Mouse (Mus musculus) cerebellum, adult 9-11 months (tissue): ENCODE results near the gene Nek5.

Source experiments
- DNase-seq: peaks from one replicate; pipeline ENCODE4 v3.0.0; 2022

The Nek5 gene

DNA sequence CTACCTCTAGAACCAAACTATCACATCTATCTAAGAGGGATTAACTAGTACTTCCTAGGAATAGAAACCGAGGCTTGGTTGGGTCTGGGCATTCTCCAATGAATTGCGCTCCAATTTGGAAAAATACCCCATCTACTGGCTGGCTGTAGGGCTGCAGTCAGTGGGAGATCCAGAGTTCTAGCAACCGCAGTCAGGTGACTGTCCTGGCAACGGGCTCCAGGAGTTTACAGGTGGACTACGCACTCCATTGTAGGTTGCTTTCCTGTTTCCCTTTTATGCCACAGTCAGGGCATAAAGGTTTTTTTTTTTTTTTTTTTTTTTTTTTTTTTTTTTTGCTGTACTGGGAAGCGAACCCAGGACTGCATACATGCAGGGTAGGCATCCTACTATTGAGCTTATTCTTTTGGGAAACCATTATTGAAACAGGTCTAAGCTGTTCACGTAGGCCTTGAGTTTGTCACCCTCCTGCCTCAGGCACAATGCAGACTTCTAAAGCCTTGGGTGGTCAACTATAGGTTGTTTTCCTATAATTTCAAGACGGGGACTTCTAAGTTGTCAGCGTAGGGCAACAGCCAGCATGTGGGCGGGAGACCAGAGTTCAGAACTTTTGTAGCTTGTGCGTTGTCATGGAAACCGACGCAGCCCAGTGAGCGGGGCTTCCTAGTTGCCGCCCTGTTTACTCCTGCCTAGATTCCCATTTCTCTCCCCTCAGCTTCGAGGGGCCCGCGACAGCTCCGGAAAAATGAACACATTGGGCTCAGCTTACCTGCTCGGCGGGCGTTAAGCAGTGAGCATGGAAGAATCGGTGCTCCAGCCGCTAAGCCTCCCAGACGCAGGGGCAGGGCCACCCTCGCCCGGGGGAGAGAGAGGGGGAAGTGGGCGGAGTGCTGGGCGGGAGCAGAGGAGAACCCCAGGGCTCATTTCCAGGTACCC is at the start of gene Nek5:
Gene Nek5, minus strand, starts transcription at position 834 of the 933 bp plus-strand sequence.
- DNase-seq, result no peak

DNA sequence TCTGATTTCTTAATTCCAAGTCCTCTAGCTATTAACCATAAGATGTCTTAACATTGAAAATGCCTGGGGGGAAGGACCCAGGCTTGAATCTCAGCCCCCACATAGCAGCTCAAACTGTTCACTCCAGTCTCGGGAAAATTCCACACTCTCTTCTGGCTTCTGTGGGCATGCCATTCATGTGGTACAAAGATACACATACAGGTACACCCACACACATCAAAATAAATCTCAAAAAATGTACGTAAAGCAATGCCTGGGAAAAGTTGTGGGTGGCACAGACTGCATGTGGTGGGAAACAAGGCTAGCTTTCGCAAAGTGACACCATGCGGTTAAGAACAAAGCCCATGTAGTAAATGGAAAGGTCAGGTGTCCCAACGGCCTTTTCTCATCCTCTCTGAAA is 44.3 kb upstream of the Nek5 start:
- DNase-seq, result no peak

DNA sequence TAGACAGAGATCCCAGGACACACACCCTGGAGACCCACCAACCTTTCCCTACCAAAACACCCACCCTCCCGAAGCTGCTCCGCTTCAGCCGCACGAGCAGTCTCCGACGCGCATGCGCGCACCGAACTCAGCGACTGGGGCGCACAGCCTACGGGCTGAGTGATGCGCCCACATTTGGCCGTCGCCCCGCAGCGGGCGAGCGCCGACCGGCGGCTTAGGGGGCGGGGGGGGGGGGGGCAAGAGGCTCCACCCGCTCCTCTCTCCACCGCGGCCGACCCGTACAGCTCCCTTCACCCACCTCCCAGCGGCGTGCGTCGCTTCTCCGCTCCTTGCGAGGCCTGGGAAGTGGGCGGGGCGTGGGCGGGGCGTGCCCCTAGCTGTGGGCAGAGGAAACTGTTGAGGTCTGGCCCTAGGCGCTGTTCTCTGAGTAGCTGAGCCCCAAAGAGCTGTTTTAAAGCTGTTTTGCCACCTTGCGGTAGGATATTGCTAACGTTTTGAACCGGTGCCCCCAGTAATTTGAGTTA is 41.3 kb upstream of the Nek5 start, which contains the start of gene Nek3:
Gene Nek3, minus strand, starts transcription at position 356 of the 524 bp plus-strand sequence.
- DNase-seq, result peak; percentile 89

DNA sequence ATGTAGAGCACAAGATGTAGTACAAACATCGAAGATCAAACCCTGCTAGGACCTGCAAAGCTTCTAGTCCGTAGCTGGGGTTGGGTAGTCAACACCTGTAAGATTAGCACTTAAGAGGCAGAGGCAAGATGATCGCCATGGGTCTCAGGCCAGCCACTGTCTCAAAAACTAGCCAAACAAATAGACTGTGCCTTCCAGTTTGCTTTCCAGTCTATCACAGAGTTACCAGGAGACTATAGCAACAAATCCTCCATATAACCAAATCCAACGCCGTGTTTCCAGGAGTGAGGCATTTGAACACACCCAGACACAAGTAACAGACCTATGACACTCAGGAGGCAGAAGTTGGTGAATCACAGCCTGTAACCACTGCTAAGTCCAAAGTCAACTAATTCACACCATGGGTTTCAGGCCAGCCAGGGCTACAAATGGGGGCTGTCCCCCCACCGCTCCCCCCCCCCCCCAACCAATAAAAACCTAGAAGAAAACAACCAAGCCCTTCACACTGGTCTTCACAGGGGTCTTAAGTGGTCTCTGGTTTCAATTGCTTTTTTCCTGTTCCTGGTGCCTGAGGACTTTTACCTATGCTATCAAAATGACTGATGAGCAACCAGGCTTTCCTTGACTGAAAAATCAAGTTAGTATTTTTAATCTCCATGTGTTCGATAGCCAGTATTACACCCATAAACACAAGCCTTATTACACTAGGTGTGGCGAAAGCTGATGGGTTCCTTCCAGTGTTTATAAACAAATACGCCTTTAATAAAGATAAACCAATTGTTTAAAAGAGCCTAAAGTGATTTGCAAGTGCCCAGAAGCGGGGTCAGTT is 40.6 kb upstream of the Nek5 start:
- DNase-seq, result no peak

DNA sequence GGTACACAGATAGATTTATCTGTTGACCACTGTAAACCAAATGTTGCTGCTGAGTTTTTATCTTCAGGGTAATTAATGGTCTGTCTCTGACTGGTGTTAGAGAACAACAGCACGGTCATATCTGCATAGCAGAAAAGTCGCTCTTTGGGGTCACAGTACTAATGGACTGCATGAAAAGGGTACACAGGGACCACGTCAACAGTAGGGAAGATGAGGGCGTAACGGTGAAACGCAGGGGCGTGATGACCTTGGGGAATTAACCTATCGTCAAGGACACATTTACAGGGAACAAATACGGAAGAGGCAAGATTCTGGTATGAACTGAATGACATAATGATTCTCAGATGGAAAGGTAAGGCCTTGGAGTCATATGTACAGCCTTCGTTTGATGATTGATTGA is 39.6 kb upstream of the Nek5 start:
- no peak for DNase-seq

DNA sequence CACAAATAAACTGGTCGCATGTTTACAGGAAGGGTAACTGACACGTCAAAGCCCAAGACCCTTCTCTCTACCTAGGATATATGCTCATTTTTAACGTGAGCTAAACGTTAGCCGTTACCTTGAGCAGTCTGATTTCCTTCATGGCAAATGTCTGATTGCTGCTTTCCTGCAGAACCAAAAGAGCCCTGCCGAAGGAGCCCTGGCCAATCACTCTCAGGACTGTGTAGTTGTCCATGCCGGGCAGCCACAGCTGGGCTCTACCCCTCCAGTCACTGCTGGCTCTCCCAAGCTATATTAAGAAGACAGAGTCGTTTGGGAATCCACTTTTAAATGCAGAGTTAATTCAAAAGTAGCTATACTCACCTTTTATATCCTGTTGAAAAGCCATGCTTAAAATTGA is 37.4 kb upstream of the Nek5 start:
- DNase-seq, result no peak

DNA sequence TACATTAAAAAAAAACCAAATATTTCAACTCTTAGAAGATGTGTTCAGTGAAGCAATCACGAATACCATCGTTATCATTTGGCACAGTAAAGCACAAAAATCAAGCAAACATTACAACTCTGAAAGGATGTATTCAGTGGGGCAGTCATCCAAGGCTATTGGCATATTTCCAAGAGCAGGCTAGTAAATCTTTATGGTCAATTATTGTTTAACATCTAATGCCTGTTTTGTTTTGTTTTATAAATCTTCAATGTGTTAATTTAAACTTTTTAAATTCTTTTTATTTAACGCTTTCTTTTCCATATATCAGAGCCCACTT is 25.5 kb upstream of the Nek5 start:
- no peak for DNase-seq

DNA sequence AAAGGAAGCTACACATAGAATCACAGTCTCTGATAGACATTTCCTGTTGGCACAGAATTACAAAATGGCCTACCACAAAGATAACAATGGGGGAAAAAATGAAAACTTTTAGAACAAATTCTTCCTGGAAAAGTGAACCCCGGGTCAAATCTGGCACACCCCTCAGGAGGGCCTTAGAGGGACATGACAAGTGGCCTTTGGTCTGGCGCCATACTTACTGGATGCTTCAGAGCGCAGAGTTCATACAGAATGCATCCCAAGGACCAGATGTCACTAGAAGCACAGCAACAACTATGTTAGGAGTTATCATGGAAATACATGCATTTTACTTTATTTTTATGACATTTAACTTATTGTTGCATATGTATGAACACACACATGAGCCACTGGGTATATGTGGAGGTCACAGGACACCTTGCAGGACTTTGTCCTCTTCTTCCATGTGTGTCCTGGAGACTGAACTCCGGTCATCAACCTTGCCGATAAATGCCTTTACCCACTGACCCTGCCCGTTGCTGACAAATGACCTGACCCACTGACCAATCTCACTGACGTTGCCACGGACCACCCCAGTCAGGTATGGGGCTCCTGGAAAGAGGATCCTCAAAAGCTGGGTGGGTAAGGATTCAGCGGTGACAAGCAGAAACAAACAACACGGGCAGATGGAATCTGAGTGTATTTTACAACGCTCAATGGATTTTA is 24.9 kb upstream of the Nek5 start:
- DNase-seq, result no peak

DNA sequence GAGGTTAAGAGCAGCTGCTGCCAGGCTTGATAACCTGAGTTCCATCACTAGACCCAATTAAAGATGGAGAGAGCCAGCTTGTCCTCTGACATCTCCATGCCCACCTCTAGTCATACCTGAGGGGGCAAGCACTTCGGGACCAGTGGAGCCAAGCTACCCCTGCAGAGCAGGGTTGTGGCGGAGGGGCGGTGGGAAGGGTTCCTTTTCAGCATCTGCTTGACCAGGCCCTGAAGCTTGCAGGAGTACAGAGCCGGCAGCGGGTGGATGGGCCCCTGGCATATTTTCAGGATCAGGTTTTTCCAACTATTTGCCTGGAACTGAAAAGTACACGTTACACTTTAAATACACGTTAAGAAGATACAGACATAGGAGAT is 23.5 kb upstream of the Nek5 start:
- no peak for DNase-seq

DNA sequence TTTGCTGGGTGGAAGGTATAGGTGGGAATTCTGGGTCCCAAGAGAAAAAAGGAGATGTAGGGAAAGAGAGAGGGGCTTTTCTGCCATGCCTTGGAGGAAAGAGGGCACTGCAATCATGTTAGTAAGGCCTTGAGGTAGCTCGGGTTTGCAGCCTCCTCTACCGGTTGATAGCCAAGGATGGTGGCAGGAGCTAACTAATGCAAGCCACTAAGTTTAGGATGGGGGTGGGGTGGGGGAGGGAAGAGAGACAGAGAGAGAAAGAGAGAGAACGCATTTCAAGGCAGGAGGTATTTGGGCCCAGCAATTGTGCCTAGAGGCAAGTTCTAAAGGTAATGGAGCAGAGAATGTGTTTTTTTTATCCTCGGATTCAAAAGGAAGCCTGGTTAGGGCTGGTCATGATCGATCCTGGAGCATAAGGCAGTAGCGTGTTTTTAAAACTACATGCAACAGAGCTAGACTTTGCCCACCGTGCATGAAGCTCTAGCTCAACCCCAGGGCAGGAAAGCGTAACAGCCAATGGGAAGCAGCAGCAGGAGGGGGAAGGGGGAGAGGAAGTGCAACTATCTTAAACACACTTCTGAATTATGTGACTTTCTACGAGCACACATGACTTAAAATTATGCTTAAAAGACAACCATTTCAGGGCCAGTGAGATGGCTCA is 23.0 kb upstream of the Nek5 start:
- no peak for DNase-seq

DNA sequence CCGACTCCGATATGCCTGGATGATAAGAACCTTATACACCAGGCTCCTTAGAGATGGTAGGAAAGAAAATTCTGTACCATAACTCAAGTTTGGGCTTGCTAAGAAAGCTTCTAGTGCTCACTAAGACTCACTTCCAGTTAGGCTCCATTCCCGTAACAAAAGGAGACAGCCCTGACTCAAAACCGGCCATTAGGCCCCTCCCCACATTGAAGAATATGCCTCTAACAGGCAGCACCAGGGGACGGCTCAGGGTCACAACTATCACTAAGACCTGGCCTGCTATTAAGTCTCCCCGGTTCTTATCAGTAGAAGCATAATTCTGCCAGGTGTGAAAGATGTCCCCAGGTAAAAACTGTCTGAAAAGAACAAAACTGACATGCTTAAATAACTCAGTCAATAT is 21.0 kb upstream of the Nek5 start:
- DNase-seq, result no peak

DNA sequence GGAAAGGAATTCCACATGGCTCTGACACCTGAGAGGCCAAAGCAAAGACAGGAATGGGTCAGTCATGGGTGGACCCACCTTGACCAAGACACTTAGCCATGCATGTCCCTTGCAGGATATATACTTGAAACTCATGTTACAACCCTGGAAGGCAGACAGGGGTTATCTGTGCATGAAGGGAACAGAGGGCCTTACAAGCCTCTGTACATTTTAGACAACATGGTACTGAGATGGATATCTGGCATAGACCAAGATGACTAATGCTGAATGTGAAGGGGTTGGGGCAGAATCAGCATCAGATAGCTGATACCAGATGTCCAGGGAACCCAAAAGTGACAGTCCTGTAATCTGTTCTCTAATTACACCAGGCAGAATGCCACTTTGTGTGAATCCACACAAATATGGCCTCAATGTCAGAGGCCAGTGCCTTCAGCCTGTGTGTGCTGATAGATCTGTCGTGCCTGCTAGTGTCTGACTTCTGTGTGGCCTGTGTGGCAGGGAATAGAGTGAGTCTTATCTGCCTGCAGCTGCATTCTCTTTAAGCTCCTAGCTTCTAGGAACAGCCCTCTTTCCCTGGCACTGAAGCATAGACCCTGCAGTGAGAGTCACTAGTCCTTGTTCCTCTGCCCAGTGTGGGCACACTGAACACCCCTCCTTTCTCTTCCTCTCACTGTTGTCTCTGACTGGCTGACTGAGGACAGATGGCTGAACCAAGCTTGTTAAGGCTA is 19.1 kb upstream of the Nek5 start:
- no peak for DNase-seq

DNA sequence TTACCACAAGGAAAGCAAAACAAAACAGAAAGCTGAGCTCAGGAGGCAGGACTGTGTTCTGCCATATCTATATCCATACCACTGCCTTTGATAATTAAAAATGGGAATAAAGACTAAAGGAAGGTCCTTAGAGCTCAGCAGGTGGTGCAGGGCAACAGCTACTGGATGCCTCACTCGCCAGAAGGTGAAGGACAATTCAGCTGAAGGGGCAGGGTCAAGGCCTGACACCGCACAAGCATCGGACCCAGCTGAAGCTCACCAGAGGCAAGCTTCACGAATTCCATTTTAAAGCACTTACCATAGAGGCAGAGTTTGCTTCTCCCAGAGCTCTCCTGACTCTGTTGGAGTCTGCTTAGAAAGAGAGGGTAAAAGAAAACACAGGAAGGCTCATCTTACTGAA is 17.7 kb upstream of the Nek5 start:
- no peak for DNase-seq

DNA sequence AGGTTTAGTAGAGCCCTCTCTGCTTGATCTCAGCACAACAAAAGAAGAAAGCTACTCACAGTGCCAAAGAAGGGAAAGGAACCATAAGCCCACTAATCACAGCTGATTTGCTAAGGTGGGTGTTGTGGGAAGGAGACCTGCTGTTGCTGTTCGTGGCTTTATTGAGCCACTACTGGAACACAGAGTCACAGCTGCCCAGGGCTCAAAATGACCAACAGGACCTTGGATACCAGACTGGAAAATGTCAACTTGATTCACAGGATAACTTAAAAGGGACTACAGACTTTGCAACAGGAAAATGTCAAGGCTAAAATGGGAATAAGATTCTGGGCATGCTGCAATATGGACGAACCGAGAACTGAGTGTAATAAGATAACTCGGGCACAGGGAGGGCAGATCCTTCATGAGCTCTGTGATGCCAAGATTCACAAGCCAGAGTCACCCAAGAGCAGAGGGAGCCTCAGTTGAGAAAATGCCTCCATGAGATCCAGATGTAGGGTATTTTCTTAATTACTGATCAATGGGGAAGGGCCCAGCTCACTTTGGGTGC is 17.1 kb upstream of the Nek5 start:
- no peak for DNase-seq

DNA sequence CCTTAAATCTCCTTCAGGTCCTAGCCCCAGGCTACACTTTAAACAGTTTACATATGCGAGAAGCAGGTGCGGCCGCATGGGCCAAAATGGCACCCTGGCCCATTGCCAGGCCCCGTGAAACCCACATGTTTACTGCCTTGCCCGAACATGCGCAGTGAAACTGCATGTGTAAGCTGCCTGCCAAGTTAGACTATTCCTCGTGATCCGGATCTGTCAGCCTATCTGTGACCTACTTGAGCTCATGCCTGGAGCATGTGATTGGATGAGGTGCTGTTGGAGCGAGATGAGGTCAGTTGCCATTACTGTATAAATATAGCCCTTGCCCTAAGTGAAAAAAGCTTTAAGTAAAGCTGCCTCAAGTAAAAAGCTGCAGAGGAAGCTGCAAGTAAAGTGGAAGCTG is 11.6 kb upstream of the Nek5 start:
- DNase-seq, result peak; percentile 69

DNA sequence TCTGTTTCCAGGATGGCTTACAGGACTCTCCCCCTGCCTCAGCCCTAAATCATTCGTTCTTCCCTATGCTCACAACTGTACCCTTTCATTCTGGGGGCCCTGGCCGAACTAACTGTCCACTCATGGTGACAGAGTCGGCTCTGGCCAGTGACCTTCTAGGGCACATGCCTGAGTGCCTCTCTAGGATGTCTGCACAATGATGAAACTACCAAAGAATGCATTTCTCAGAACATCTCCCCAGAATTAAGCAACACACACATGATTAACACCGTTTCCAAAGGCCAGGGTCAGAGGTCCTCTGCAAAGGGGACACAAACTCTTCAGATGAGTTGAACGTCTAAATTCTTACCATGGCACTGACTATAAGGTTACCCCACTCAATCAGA is 9.9 kb upstream of the Nek5 start:
- DNase-seq, result no peak

DNA sequence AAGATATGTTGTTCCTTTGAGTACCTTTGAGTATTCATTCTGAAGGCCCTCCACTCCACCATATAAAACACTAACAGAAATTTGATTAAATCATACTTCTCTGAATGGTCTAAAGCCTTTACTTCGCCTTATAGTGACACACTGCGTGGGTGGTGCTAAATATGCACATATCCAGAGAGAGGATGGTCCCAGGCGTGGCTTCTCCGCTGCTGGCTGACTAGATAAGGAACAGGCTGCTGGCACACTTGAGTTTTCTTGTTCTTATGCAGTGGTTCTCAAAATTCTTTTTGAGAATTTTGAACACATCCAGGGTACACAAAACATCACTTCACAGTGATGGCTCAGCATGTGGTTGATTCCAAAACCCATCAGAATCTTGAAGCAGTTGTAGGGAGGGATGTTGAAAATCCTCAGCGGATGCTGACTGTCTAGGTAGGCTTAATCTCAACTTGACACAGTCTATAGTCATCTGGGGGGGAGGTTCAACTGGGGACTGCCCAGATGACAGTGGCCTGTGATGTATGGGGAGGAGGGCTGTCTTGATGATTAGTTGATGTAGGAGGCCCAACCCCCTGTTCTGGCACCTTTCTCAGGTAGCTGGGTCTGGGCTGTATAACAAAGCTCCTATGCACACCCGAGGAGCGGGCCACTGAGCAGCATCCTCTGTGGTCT is 9.4 kb upstream of the Nek5 start:
- no peak for DNase-seq

DNA sequence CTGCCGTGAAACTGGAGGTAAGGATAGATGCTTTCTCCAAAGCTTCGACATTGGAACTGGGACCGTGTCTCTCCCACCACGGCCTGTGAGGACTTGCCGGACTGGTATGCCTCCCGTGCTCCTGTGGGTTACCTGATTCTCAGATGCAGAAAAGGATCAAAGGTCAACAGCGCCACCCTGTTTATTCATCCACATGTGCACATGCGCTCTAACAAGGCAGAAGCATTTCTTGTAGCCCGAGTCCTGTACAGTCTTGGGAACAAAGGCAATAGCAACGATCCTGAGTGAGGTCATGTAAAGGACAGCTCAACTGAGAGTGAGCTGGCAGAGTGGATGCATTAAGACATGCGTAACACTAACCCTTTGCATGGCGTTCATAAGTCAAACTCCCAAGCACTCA is 7.2 kb upstream of the Nek5 start:
- no peak for DNase-seq

DNA sequence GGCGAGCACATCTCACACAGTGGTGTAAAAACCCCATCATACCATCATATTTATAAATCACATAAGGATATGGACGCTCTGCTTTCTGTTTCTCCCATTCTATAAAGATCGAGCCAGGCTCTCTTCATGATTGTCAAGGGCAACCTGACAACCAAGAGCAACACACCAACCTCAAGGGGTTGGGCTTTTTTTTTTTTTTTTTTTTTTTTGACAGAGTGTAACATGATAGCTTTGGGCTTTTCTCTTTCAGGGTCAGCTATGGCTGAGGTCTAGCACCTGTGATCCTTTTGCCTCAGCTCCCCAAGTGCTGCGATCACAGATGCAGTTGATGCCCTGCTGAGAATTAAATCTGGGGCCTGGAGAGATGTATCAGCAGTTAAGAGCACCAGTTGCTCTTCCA is 17.8 kb downstream of the Nek5 start:
- DNase-seq, result no peak

DNA sequence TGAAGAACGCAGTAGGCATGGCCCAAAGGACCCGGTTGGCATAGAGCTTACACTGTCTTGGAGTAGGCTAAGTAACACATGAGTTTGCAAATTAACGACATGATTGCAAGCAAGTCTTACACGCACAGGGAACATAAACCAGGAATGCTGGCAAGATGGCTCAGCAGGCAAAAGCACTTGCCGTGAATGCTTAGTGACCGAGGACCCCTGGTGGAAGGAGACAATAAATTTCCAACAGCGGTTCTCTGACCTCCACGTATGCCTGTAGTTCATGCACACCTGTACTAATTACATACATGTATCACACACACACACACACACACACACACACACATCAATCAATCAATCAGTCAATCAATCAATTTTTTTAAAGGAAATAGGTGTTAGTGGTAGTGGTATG is 33.3 kb downstream of the Nek5 start:
- no peak for DNase-seq

DNA sequence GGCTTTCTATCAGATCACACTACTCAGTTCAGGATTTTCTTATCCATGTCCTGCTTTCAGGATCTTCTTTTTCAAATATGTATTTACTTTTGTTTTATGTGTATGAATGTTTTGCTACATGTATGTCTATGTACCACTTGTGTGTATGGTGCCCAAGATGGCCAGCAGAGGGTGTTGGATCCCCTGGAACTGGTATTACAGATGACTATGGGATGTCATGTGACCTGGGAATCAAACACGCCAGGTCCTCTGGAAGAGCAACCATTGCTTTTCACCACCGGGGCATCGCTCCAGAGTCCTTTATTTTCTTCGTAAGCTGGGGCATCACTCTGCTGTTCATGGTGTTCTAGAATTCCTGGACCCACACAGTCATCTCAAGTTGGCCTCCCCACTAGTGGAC is 35.6 kb downstream of the Nek5 start:
- no peak for DNase-seq
